Mouse (Mus musculus) bone marrow macrophage, adult 2 months (primary cell): ENCODE measurements at regions not wholly inside any gene's neighbourhood (a gene's known extent, or its start where the extent isn't known, plus 50 kb on each side); places are given as distances from the start of the nearest gene placed in this dataset.

ENCODE experiments used
- CTCF ChIP-seq: IDR thresholded peaks from 2 replicates; pipeline ENCODE4 v1.5.1; 2012; ENCODE audit warnings: low read depth, mild to moderate bottlenecking, low read length, moderate library complexity
- POLR2A ChIP-seq: IDR thresholded peaks from 2 replicates; pipeline ENCODE4 v1.6.1; 2012; ENCODE audit warnings: mild to moderate bottlenecking, low read depth, low read length, borderline replicate concordance

GRCm38 (mm10) chr2:50368831-50369230, 72.2 kb upstream of the Mmadhc start:
- TF ChIP-seq POLR2A (no peak), CTCF (no peak)
